Mouse (Mus musculus): ENCODE results near the gene Mlycd.

Mlycd gene

DNA sequence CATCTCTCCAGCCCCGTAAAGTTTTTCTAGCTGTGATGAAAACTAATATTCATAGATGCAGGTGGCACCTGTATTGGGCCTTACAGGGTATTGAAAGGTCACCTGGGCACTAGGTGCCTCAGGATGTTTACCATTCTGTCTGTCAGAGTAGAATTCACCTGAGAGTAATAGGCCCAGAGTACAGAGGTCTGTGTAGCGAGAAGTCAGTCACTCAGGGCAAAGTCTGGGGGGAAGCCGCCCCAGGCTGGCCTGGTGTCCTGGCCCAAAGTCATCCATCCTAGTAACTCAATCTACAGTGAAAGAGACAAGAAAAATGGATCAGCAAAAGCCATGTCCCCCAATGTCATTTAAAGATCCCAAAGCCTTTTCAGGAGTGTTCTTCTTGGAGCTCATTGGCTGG is 6.2 kb downstream of the Mlycd start:
- no peak for DNase-seq (ENCODE audit: extremely low spot score, low read depth, low spot score)

DNA sequence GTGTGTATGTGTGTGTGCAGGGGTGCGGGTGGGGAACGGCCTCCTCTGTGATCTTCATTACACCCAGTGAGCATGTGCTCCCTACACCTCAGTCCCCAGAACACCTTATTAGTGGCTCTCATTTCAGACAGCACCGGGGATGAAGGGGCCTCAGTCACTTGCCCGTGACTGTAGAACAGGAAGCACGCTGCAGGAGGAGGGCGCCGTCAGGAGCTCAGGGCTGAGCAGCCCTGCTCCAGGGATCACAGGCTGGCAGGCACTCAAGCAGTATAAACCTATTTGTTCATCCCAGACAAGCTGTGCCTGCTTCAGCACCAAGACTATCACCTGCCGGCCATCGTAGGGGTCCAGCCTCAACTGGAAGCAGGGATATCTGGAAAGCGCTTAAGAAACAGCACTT is 9.2 kb downstream of the Mlycd start:
- no peak for DNase-seq (ENCODE audit: extremely low spot score, low read depth, low spot score)

- DNase-seq (ENCODE audit: extremely low spot score, low read depth, low spot score) = no peak
Measured at GRCm38 (mm10) chr8:119404648-119405047, 10.0 kb downstream of the Mlycd start.

GRCm38 (mm10) chr8:119408311-119408710 is 13.6 kb downstream of the Mlycd start:
- DNase-seq (ENCODE audit: extremely low spot score, low read depth, low spot score) = no peak

- DNase-seq (ENCODE audit: extremely low spot score, low read depth, low spot score) = no peak
Measured at GRCm38 (mm10) chr8:119412037-119412734, 17.5 kb downstream of the Mlycd start.

DNA sequence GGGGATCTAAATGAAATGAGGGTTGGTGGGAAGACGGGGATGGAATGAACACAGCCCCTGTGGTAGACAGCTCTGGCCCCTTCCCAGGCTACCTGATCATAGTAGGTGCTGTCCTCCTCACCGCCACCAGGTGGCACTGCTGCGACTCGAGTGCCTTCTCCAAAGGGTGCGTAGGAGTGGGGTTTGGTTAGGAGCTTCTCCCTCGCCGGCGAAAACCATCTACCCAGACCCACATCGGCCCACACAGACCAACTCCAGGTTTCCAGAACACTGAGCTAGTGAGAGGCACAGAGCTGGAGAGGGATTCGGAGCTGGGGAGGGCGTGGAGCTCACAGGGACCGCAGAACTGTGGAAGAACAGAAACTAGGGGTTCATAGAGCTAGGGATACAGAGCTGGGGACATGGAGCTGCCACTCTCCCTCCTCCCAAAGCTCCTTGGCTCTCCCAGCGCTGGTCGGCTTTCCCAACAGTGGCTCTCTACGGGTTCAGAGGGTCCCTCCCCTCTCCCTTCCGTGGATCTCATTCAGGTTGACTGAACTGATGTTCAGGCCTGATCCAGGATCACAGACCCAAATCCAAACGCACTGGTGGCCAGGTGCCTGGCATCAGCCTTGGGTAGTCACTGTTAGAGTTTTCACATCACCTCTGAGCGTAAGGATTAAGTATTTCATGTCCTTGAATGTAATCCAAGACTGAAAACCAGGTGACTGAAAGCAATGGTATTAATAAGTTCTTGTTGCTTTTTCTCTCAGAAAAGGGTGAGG is 18.2 kb downstream of the Mlycd start:
- peak; percentile 33 for DNase-seq (ENCODE audit: extremely low spot score, low read depth, low spot score)

- DNase-seq (ENCODE audit: extremely low spot score, low read depth, low spot score) = no peak
Measured at GRCm38 (mm10) chr8:119413605-119414004, 18.9 kb downstream of the Mlycd start.

DNA sequence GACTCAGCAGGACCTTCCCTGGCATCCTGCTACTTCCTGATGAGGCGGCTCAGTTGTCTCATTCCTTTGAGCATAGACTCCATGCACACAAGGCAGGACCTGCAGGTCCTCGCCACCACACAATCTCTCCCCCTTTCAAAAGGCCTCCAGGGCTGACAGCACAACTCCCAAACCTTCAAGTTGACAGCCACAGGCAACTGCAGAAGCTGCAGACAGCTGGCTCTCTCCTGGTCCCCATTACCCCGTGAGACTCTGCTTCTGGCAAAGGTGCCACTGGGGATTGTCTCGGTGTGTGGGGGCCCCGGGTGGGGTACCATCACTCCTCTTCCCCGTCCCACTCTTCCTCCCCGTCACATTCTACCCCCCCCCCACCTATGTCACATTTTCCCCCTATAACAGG is 25.6 kb downstream of the Mlycd start:
- DNase-seq (ENCODE audit: extremely low spot score, low read depth, low spot score) = no peak

- no peak for DNase-seq (ENCODE audit: extremely low spot score, low read depth, low spot score)
Measured at GRCm38 (mm10) chr8:119421603-119422122, 27.0 kb downstream of the Mlycd start.

DNA sequence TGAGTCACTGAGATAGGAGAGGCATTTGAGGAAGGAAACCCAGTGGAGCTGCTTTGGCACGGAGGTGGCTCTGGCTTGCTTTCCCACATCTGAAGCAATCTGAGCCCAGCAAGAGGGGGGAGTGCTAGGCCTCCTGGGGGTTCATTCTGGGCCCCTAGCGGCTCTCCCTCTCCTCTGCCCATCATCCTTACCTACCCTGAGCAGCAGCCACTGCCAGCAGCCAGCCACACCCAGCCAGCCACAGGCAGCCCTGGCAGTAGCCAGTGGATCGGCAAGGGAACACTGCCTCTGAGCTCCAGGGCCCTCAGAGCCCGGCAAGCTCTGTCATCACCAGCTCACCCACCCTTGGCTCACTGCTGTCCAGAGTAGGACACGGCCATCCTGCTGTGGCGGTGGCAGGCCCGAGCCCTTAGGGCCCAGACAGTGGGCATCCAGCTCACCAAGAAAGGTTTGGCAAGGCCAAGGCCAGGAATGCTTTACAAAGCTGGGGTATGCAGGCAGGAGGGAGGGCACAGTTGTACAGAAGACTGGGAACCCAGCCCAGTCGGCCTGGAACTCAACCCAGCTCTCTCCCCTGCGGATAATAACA is 27.5 kb downstream of the Mlycd start:
- no peak for DNase-seq (ENCODE audit: extremely low spot score, low read depth, low spot score)

DNA sequence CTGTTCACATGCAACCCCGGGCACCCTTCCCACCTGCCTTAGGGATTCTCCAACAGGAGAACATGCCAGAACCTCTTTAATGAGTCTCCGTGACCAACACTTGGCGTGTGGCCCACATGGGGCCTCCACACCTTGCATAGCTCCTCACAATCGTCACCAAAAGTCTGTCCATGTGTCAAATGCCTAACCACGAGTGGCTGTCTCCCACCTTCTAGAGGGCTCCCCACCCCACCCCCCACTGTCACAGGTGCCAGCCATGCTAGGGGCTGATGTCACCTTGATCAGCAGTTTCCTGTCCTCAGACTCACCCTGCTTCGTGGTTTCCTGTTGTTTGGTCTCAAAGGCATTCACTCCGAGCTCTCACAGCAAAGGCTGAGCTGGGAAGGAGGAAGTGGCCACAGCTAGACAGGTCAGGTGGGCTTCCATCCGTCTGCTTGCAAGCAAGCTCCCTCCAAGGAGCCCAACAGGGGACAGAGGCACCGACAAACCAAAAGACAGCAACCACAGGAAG is 29.0 kb downstream of the Mlycd start:
- DNase-seq (ENCODE audit: extremely low spot score, low read depth, low spot score) = no peak

GRCm38 (mm10) chr8:119424199-119424733 is 29.6 kb downstream of the Mlycd start:
- DNase-seq (ENCODE audit: extremely low spot score, low read depth, low spot score) = no peak

GRCm38 (mm10) chr8:119424740-119425139 is 30.1 kb downstream of the Mlycd start:
- no peak for DNase-seq (ENCODE audit: extremely low spot score, low read depth, low spot score)

DNA sequence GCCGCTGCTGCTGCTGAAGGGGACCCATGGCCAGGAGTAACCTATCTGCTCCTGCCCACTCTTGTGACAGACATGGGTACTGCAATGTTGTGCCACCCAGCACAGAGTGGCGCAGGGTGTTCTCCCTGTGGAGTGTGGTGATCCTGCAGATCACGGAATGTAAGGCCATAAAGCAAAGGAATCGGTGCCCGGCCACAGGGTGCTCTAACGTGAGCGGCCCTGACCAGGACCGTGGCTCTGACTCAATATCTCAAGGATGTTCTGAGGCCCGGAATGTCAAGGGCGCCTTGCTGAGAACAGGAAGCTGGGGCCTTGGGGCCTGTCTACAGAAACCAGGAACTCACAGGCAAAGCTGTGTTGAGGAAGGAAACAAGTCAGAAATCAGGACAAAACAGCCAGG is 30.9 kb downstream of the Mlycd start:
- no peak for DNase-seq (ENCODE audit: extremely low spot score, low read depth, low spot score)

GRCm38 (mm10) chr8:119426069-119426735 is 31.5 kb downstream of the Mlycd start:
- no peak for DNase-seq (ENCODE audit: extremely low spot score, low read depth, low spot score)

GRCm38 (mm10) chr8:119427634-119428349 is 33.1 kb downstream of the Mlycd start:
- no peak for DNase-seq (ENCODE audit: extremely low spot score, low read depth, low spot score)

DNA sequence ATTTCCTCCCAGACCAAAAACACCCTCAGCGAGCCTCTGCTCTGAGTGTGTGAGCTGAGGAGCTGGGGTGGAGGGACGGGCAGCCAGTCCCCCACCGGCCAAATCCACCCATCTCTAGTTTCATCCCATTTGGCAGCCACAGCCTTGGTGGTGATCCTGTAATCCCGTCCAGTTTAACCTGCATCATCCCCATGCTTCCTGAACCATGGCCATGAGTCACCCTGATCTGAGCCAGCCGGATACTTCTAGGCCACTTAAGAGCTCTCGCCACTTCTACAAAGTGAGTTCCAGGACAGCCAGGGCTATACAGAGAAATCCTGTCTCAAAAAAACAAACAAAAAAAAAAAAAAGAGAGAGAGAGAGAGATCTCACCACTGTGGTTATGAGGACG is 33.7 kb downstream of the Mlycd start:
- DNase-seq (ENCODE audit: extremely low spot score, low read depth, low spot score) = no peak

GRCm38 (mm10) chr8:119428766-119429327 is 34.2 kb downstream of the Mlycd start:
- DNase-seq (ENCODE audit: extremely low spot score, low read depth, low spot score) = no peak

DNA sequence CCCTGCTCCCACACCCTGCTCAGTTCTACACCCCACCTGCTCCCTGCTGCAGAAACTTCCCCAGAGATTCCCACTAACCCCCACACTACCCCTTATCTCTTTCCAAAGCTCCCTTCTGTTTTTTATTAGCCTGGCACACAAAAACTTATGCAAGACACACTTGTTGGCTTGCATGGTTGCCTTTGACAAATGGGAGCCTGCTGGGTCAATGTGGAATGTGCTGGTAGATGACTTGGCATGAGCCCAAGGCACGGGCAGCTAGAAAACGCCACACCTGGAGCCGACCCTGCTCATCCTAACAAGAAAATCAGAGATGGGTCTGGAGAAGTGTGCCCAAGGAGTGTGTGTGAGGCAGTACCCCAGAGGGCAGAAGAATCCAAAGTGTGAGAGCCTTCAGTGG is 34.9 kb downstream of the Mlycd start:
- DNase-seq (ENCODE audit: extremely low spot score, low read depth, low spot score) = no peak

GRCm38 (mm10) chr8:119430250-119430649 is 35.6 kb downstream of the Mlycd start:
- no peak for DNase-seq (ENCODE audit: extremely low spot score, low read depth, low spot score)
